Mouse (Mus musculus) erythroblast, embryonic 14.5 days (primary cell): Measurements from ENCODE around the gene Zfp281. TPM values are rescaled to one million over a fixed set of nuclear protein-coding genes. Genes with fewer than 3 reads are reported as not detected.

ENCODE experiments used
- H3K27me3 ChIP-seq: 2 replicates; pipeline ENCODE4 v1.6.1; 2012; ENCODE audit warnings: inconsistent platforms; ENCODE audit not compliant: control insufficient read depth
- H3K36me3 ChIP-seq: 2 replicates; pipeline ENCODE4 v1.6.1; 2012; ENCODE audit warnings: mild to moderate bottlenecking, inconsistent platforms; ENCODE audit not compliant: control insufficient read depth
- H3K4me1 ChIP-seq: 2 replicates; pipeline ENCODE4 v1.6.1; 2012; ENCODE audit warnings: inconsistent platforms; ENCODE audit not compliant: control insufficient read depth
- H3K4me3 ChIP-seq: replicated peaks from 2 replicates; pipeline ENCODE3; 2012; ENCODE audit warnings: moderate library complexity, mild to moderate bottlenecking, inconsistent platforms
- H3K9me3 ChIP-seq: 2 replicates; pipeline ENCODE4 v1.6.1; 2012; ENCODE audit warnings: low read length, inconsistent platforms, mixed read lengths; ENCODE audit not compliant: control insufficient read depth
- GATA1 ChIP-seq: IDR thresholded peaks from 2 replicates; pipeline ENCODE4 v1.6.1; 2012; ENCODE audit warnings: low read length, inconsistent platforms, mixed read lengths
- TAL1 ChIP-seq: IDR thresholded peaks from 3 replicates; pipeline ENCODE4 v1.6.1; 2012; ENCODE audit warnings: low read length, inconsistent platforms, mixed read lengths
- polyA plus RNA-seq: library from polyadenylated mRNA; stranded (reverse); fragments of >175 nt; gene quantifications from 2 replicates; pipeline ENCODE4 v1.2.3, GENCODE M21; 2012

Zfp281 gene
- polyA plus RNA-seq, 1 experiment = 0.12 TPM

DNA sequence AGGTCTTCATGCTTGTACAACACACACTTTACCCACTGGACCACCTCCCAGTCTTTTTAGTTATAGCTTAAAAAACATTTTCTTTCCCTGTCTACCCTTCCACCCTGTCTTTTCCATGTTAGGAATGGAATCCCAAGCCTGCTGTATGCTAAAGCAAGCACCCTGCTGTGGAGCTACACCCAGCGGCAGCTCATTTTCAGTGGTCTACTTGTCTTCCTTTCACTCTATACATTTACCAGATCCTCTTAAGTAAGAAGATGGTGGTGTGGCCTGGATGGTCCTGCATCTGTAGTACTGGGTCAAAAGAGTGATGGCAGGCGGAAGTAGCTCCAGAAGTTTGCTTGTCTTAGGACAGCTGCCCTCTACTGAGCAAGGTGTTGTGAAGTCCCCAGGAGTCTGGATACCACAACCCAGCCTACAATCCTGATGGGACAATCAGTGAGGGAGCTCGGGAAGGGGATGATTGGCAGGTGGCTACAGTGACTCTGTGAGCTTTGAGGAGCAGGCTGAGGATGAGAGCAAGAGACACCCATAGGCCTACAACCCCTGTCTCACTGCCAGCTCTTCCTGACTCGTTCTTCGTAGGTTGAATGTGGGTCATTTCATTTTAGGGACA, 30.4 kb upstream of the Zfp281 start:
- no peaks in the 10 kb centered on the region for H3K9me3 ChIP-seq
- H3K4me1 ChIP-seq = peaks cover 4% of the 10 kb centered on the region
- H3K4me3 ChIP-seq = no peak overlapping the region
- no peaks in the 10 kb centered on the region for H3K36me3 ChIP-seq
- no peaks in the 10 kb centered on the region for H3K27me3 ChIP-seq
- TF ChIP-seq TAL1 = no peak
- TF ChIP-seq GATA1 = no peak

DNA sequence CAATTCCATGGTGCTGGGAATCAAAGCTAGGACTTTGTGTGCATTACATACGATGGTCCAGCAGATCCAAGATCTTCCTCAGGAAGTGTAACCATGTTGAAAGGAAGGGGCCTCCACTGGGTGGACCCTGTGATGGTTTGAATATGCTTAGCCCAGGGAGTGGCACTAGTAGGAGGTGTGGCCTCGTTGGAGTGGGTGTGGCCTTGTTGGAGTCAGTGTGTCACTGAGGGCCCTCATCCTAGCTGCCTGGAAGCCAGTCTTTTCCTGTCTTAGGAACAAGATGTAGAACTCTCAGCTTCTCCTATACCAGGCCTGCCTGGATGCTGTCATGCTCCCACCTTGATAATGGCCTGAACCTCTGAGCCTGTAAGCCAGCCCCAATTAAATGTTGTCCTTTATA, 27.9 kb upstream of the Zfp281 start:
- Histone ChIP-seq H3K4me3 (no peak overlapping the region), H3K27me3 (no peaks in the 10 kb centered on the region), H3K36me3 (no peaks in the 10 kb centered on the region), H3K4me1 (peaks cover 4% of the 10 kb centered on the region), H3K9me3 (no peaks in the 10 kb centered on the region)
- TF ChIP-seq GATA1 (no peak), TAL1 (no peak)

DNA sequence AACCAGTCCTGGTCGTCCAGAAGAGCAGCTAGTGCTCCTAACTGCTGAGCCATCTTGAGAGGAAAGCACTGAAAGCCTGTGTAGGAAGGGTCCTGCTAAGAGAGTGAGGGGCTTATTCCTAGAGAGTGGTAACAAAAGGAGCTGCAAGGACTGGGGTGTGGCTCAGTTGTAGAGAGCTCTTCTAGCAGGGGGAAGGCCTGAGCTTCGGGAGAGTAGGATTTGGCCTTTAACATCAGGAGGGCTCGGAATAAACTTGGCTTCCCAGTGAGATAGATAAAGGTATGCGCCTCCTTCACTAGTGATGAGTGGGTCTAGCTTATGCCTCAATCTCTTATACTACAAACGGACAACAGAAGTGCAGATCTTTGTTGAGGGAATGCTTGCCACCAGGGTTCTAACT, 26.4 kb upstream of the Zfp281 start:
- Histone ChIP-seq H3K36me3 (no peaks in the 10 kb centered on the region), H3K9me3 (no peaks in the 10 kb centered on the region), H3K4me3 (no peak overlapping the region), H3K4me1 (peaks cover 4% of the 10 kb centered on the region), H3K27me3 (no peaks in the 10 kb centered on the region)
- TF ChIP-seq GATA1 = no peak
- TF ChIP-seq TAL1 = no peak

DNA sequence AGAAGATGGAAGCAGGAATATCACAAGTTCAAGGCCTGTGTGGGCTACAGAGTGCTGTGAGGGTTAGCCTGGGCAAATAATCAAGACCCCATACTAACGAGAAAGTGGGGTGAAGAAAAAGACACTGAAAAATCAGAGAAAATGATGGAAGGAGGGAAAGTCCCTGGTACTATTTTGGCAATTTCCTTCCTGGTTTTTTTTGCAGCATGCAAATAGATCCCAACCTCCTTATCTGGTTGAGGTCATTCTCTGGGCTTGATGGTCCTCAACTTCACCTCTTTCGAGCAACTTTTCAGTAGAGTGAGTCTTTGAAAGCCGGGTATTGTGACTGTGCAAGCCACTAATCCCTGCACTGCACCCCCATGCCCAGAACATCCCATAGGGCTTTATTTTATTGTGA, 24.6 kb upstream of the Zfp281 start:
- Histone ChIP-seq H3K36me3 (no peaks in the 10 kb centered on the region), H3K9me3 (no peaks in the 10 kb centered on the region), H3K27me3 (no peaks in the 10 kb centered on the region), H3K4me3 (no peak overlapping the region), H3K4me1 (peaks cover 4% of the 10 kb centered on the region)
- TF ChIP-seq GATA1 (no peak), TAL1 (no peak)

DNA sequence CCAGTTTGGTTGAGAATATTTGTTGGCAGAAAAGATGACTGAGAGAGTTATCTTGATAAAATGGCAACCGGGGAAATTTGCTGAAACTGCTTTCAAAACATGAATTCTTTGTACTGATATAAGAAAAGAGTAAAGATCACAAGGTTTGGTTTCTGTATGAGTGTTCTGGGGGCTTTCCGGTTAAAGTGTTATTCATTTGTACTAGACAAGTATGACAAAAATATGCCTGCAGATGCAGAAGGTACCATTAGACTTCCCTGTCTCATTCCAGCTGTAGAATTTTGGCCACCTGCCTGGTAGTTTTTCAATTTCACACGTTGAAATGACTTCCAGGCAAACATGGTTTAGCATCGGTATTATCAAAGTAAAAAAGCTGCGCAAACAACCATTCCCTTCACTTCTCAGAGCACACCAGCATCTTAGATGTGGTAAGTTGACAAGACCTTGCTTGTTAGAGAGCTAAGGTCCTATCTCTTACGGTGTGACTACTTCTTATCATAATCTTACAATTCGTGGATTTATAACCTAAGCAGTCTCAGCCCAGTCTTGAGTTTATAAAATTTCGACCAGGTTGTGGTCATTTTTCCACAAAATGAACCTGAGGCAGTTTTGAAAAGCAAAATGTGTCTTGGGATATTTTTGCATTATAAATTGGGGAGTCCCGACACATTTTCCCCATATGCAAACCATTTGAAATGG, 23.9 kb upstream of the Zfp281 start:
- Histone ChIP-seq H3K4me3 (no peak overlapping the region), H3K27me3 (no peaks in the 10 kb centered on the region), H3K9me3 (no peaks in the 10 kb centered on the region), H3K4me1 (peaks cover 4% of the 10 kb centered on the region), H3K36me3 (no peaks in the 10 kb centered on the region)
- TF ChIP-seq GATA1 (no peak), TAL1 (no peak)

DNA sequence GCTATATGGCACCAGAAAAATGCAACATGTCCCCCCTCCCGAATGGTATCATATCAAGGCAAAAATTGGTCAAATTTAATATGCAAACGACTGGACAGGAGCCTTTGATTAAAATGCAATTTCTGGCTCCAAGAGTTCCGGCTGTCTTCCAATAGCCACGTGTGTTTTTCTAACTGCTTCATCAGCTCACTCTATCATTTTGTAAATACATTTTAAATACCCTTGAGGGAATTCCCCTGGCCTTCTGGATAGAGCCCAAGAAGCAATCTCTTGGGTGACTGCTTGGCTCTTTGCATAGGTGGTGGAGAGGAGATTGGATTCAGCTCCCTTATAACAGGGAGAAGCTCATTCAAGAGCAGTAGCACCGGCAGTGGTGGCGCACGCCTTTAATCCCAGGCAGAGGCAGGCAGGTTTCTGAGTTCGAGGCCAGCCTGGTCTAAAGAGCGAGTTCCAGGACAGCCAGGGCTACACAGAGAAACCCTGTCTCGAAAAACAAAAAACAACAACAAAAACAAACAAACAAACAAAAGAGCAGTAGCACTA, 23.3 kb upstream of the Zfp281 start:
- no peaks in the 10 kb centered on the region for H3K9me3 ChIP-seq
- no peak for TF ChIP-seq GATA1
- TF ChIP-seq TAL1 = no peak
- H3K4me1 ChIP-seq = peaks cover 4% of the 10 kb centered on the region
- no peaks in the 10 kb centered on the region for H3K27me3 ChIP-seq
- H3K36me3 ChIP-seq = no peaks in the 10 kb centered on the region
- no peak overlapping the region for H3K4me3 ChIP-seq

DNA sequence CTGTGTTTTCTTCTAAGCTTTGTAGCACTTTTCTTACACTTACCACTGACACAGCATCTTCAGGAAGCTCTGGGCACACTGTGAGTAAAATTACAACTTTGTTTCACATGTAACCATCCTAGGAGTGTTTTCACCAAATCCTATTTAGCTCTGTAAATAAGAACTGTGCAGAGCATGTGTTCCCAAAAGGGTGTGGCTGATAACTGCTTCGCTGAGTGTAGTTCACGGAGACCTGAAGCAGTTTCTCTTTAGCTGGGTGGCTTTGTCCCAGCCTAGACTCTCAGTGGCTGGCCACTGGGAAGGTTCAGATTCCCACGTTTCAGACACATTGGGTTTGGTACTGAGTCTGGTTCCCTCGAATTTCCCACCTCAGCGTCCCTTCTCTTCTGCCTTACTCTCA, 22.4 kb upstream of the Zfp281 start:
- Histone ChIP-seq H3K27me3 (no peaks in the 10 kb centered on the region), H3K4me3 (no peak overlapping the region), H3K4me1 (no peaks in the 10 kb centered on the region; the same call in 1 of the 2 replicates), H3K36me3 (no peaks in the 10 kb centered on the region), H3K9me3 (no peaks in the 10 kb centered on the region)
- TF ChIP-seq GATA1 (no peak), TAL1 (no peak)

DNA sequence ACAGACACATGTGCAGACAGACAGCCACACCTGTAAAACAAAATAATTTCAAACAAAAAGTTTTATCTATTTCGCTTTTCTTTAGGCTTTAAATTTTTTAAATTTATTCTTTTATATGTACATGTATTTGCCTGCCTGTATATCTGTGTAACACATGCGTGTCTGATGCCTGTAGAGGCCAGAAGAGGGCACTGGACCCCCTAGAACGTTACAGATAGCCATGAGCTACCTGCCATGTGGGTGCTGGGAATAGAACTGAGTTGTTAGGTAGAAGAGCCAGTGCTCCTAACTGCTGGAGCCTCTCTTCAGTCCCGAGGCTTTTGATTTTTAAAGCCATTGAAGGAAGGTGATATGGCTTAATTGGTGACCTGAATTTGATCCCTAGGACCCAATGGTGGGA, 20.5 kb upstream of the Zfp281 start:
- H3K9me3 ChIP-seq = no peaks in the 10 kb centered on the region
- H3K4me1 ChIP-seq = no peaks in the 10 kb centered on the region; the same call in 1 of the 2 replicates
- no peak overlapping the region for H3K4me3 ChIP-seq
- TF ChIP-seq GATA1 (no peak), TAL1 (no peak)
- H3K36me3 ChIP-seq = no peaks in the 10 kb centered on the region
- no peaks in the 10 kb centered on the region for H3K27me3 ChIP-seq

DNA sequence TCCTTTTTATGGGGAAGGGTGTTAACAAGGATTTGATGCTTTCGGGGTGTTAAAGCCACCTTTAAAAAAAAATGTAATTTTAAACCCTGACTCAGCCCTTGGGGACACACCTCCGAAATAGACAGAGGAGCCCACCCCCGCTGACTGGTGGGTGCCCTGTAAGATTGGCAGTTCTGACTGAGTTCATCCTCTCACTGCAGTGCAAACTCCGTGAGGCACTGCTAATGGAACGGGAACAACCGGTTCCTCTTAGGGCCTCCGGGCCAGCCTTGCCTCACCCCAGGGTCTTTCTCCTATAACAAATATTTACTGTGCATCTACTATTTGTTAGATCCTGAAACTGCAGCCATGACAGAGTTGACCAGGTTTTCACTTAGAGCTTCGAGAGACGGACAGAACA, 18.9 kb upstream of the Zfp281 start:
- H3K27me3 ChIP-seq = no peaks in the 10 kb centered on the region
- no peaks in the 10 kb centered on the region; the same call in 1 of the 2 replicates for H3K4me1 ChIP-seq
- TF ChIP-seq TAL1 (no peak), GATA1 (no peak)
- no peak overlapping the region for H3K4me3 ChIP-seq
- no peaks in the 10 kb centered on the region for H3K9me3 ChIP-seq
- H3K36me3 ChIP-seq = no peaks in the 10 kb centered on the region

DNA sequence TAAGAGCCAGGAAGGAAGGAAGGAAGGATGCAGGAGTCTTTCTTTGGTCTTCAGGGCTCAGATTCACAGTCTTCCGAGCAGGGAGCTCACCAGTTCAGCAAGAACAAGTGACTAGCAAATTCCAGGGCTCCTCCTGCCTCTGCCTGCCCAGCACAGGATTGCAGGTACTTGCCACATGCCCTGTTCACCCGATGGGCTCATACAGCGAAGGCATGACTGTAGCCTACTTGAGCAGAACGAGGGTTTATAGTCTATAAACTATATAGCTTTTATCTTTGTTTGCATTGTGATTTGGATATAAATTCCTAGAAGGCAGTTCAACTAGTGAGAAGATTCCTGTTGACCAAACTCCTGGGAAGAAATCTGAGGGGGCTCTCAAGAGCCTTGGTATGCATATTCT, 18.4 kb upstream of the Zfp281 start:
- H3K9me3 ChIP-seq = no peaks in the 10 kb centered on the region
- no peak overlapping the region for H3K4me3 ChIP-seq
- H3K36me3 ChIP-seq = no peaks in the 10 kb centered on the region
- no peaks in the 10 kb centered on the region for H3K27me3 ChIP-seq
- TF ChIP-seq GATA1 (no peak), TAL1 (no peak)
- H3K4me1 ChIP-seq = no peaks in the 10 kb centered on the region; the same call in 1 of the 2 replicates
